Mouse (Mus musculus): ENCODE measurements around the gene Sec63. TPM values are rescaled to one million over a fixed set of nuclear protein-coding genes. Genes with fewer than 3 reads are reported as not detected.

Gene Sec63
- polyA plus RNA-seq, 2 experiments, result 22.6 to 48.9 TPM

- no peak overlapping the region for H3K9ac ChIP-seq (ENCODE audit: low read depth, low read length, severe bottlenecking)
- H3K4me2 ChIP-seq (replicated peaks; ENCODE audit: low read depth, low read length, severe bottlenecking), result no peak overlapping the region
- no peak overlapping the region for H3K27ac ChIP-seq (replicated peaks; ENCODE audit: low read depth, low read length)
- no peak overlapping the region for H3K4me3 ChIP-seq (replicated peaks; ENCODE audit: low read length)
- H3K9me3 ChIP-seq (ENCODE audit: control insufficient read depth, low read length), result no peaks in the 10 kb centered on the region
- WGBS, result 31% methylated on average over 13 of the region's 13 CpGs
- H3K36me3 ChIP-seq (ENCODE audit: control insufficient read depth, insufficient read depth, low read length), result no peaks in the 10 kb centered on the region
- TF ChIP-seq POLR2A (IDR thresholded peaks at IDR 0.05; ENCODE audit: borderline replicate concordance, extremely low read depth, insufficient read depth, insufficient read length), result no peak
- ATAC-seq (ENCODE audit: low FRiP score, low read depth), result no peak
- H3K27me3 ChIP-seq (ENCODE audit: control insufficient read depth, insufficient read depth, low read length), result no peaks in the 10 kb centered on the region
- no peak for DNase-seq (ENCODE audit: low spot score)
- no peaks in the 10 kb centered on the region for H3K4me1 ChIP-seq (ENCODE audit: control insufficient read depth, insufficient read depth, low read length)
Measured at GRCm38 (mm10) chr10:42723275-42724232, 37.7 kb upstream of the Sec63 start.

GRCm38 (mm10) chr10:42729607-42730006 is 31.7 kb upstream of the Sec63 start:
- no peak for TF ChIP-seq POLR2A (IDR thresholded peaks at IDR 0.05; ENCODE audit: borderline replicate concordance, extremely low read depth, insufficient read depth, insufficient read length)

GRCm38 (mm10) chr10:42734546-42735060 is 26.7 kb upstream of the Sec63 start:
- no peak for TF ChIP-seq POLR2A (IDR thresholded peaks at IDR 0.05; ENCODE audit: borderline replicate concordance, extremely low read depth, insufficient read depth, insufficient read length)
- 53% methylated on average over 5 of the region's 5 CpGs for WGBS
- Histone ChIP-seq H3K9ac (ENCODE audit: low read depth, low read length, severe bottlenecking) (no peak overlapping the region), H3K27ac (replicated peaks; ENCODE audit: low read depth, low read length) (no peak overlapping the region), H3K36me3 (ENCODE audit: control insufficient read depth, insufficient read depth, low read length) (no peaks in the 10 kb centered on the region), H3K4me3 (replicated peaks; ENCODE audit: low read length) (no peak overlapping the region), H3K27me3 (ENCODE audit: control insufficient read depth, insufficient read depth, low read length) (no peaks in the 10 kb centered on the region), H3K4me2 (replicated peaks; ENCODE audit: low read depth, low read length, severe bottlenecking) (no peak overlapping the region), H3K9me3 (ENCODE audit: control insufficient read depth, low read length) (no peaks in the 10 kb centered on the region), H3K4me1 (ENCODE audit: control insufficient read depth, insufficient read depth, low read length) (no peaks in the 10 kb centered on the region)
- ATAC-seq (ENCODE audit: low FRiP score, low read depth), result no peak
- DNase-seq (ENCODE audit: low spot score), result no peak

More at GRCm38 (mm10) chr10:42729607-42730006, 31.7 kb upstream of the Sec63 start:
- ATAC-seq (ENCODE audit: low FRiP score, low read depth), result no peak
- no peaks in the 10 kb centered on the region for H3K36me3 ChIP-seq (ENCODE audit: control insufficient read depth, insufficient read depth, low read length)
- no peaks in the 10 kb centered on the region for H3K4me1 ChIP-seq (ENCODE audit: control insufficient read depth, insufficient read depth, low read length)
- no peaks in the 10 kb centered on the region for H3K9me3 ChIP-seq (ENCODE audit: control insufficient read depth, low read length)
- H3K27me3 ChIP-seq (ENCODE audit: control insufficient read depth, insufficient read depth, low read length), result no peaks in the 10 kb centered on the region
- no peak overlapping the region for H3K4me3 ChIP-seq (replicated peaks; ENCODE audit: low read length)
- H3K9ac ChIP-seq (ENCODE audit: low read depth, low read length, severe bottlenecking), result no peak overlapping the region
- H3K4me2 ChIP-seq (replicated peaks; ENCODE audit: low read depth, low read length, severe bottlenecking), result no peak overlapping the region
- 47% methylated on average over 2 of the region's 2 CpGs for WGBS
- no peak for DNase-seq (ENCODE audit: low spot score)
- no peak overlapping the region for H3K27ac ChIP-seq (replicated peaks; ENCODE audit: low read depth, low read length)

- no peak overlapping the region for H3K9ac ChIP-seq (ENCODE audit: low read depth, low read length, severe bottlenecking)
- no peaks in the 10 kb centered on the region for H3K36me3 ChIP-seq (ENCODE audit: control insufficient read depth, insufficient read depth, low read length)
- DNase-seq (ENCODE audit: low spot score) (no peak), ATAC-seq (ENCODE audit: low FRiP score, low read depth) (no peak)
- no peaks in the 10 kb centered on the region for H3K27me3 ChIP-seq (ENCODE audit: control insufficient read depth, insufficient read depth, low read length)
- no peaks in the 10 kb centered on the region for H3K9me3 ChIP-seq (ENCODE audit: control insufficient read depth, low read length)
- no peaks in the 10 kb centered on the region for H3K4me1 ChIP-seq (ENCODE audit: control insufficient read depth, insufficient read depth, low read length)
- no peak overlapping the region for H3K4me3 ChIP-seq (replicated peaks; ENCODE audit: low read length)
- TF ChIP-seq POLR2A (IDR thresholded peaks at IDR 0.05; ENCODE audit: borderline replicate concordance, extremely low read depth, insufficient read depth, insufficient read length), result no peak
- H3K4me2 ChIP-seq (replicated peaks; ENCODE audit: low read depth, low read length, severe bottlenecking), result no peak overlapping the region
- H3K27ac ChIP-seq (replicated peaks; ENCODE audit: low read depth, low read length), result no peak overlapping the region
- 52% methylated on average over 10 of the region's 10 CpGs for WGBS
Measured at GRCm38 (mm10) chr10:42751813-42752212, 9.5 kb upstream of the Sec63 start.

- Histone ChIP-seq H3K9me3 (ENCODE audit: control insufficient read depth, low read length) (no peaks in the 10 kb centered on the region), H3K4me3 (replicated peaks; ENCODE audit: low read length) (no peak overlapping the region), H3K36me3 (ENCODE audit: control insufficient read depth, insufficient read depth, low read length) (no peaks in the 10 kb centered on the region), H3K9ac (ENCODE audit: low read depth, low read length, severe bottlenecking) (no peak overlapping the region), H3K4me2 (replicated peaks; ENCODE audit: low read depth, low read length, severe bottlenecking) (no peak overlapping the region), H3K4me1 (ENCODE audit: control insufficient read depth, insufficient read depth, low read length) (no peaks in the 10 kb centered on the region), H3K27ac (replicated peaks; ENCODE audit: low read depth, low read length) (no peak overlapping the region), H3K27me3 (ENCODE audit: control insufficient read depth, insufficient read depth, low read length) (no peaks in the 10 kb centered on the region)
- 78% methylated on average over 2 of the region's 2 CpGs for WGBS
- no peak for ATAC-seq (ENCODE audit: low FRiP score, low read depth)
- no peak for DNase-seq (ENCODE audit: low spot score)
- no peak for TF ChIP-seq POLR2A (IDR thresholded peaks at IDR 0.05; ENCODE audit: borderline replicate concordance, extremely low read depth, insufficient read depth, insufficient read length)
Measured at GRCm38 (mm10) chr10:42754341-42754740, 7.0 kb upstream of the Sec63 start.

Data from limb, embryonic 14.5 days (tissue).